Mouse (Mus musculus) hematopoietic multipotent progenitor cell, adult 10-12 weeks (in vitro differentiated cells): ENCODE results near the gene Taf1d. TPM values are rescaled to one million over a fixed set of nuclear protein-coding genes. Genes with fewer than 3 reads are reported as not detected.

Experiments used
- polyA plus RNA-seq: library from polyadenylated mRNA; stranded (reverse); fragments of >175 nt; gene quantifications from 2 replicates; pipeline ENCODE4 v1.2.3, GENCODE M21; 2012; ENCODE audit warnings: low replicate concordance

Gene Taf1d
- polyA plus RNA-seq = 4.3 and 14.3 TPM in 2 replicates

GRCm38 (mm10) chr9:15305503-15306397, at the start of gene Taf1d:
Gene Taf1d, plus strand, starts transcription at chr9:15306214.

DNA sequence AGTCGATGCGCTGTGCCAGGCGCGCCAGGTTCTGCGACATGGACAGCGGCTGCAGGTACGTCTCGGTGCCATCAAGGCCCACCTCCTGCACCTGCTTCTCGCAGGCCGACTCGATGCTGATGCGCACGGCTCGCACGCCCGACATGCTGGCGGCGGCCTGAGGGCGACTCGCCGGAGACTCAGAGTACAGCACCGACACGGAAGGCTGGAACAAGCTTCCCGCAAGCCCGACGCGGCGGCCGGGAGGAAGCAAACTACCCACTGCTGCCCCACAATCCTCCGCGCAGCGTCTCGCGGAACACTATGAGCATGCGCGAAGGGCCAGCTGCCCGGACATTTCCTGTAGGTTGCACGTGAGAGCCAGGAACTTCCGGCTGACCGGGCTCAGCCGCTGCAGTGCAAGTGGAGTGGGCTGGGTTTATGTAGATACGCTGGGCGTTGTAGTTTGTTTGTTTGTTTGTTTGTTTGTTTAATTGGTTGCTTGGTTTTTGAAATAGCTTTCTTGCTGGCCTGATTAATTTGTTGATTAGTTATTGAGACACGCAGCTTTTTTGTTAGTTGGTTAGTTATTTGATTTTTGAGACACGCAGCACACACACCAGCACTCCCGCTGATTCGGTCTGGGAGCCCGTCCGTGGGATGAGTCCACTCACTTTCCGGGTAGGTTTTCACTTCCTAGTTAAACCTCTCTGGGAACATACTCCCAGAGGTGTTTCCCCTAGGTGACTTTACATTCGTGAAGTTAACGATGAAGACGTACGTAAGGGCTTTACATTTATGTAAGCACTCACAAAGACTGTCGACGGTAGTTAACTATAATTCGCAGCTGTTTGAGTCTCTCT, 26.1 kb upstream of the Taf1d start, which contains the start of gene Med17:
Med17 (minus strand) TSS at position 283 of the 842 bp plus-strand sequence.

GRCm38 (mm10) chr9:15306398-15307119, 545 bp downstream of the Taf1d start, which contains the start of gene 4931406C07Rik:
Gene 4931406C07Rik, minus strand, starts transcription at chr9:15306448.

DNA sequence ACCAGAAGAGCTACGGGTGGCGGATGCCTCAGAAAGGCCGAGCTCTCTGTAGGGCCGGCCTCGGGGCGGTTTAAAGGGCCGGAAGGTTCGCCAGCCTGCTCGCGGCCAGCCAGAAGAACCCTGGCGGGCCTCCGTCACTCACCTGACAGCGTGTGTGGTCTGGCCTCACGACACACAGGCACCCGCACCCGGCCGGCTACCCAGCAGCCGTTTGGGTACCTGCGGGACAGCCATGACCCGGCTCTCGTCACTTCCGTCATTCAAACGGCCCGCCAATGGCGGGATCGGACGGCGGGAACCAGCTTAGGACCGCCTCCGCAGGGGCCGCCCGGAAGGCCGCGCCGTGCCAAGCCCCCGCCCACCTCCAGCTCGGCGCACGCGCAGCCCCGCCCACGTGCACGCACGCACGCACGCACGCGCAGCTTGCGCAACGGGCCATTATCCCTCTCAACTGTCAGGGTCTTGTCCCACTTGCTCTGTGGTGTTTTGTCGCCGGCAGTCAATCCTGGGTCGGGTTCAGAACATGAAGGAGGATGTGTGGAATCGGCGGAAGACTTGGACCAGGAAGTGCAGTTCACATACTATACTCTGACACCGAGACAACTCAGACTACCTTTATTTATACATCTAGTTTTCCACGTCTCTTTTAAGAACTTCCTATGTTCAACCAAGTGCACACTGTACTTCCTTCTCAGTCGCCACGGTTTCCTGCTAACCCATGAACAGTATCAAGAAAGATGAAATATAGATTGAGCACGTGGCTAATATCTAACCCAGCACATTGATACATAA, 51.7 kb downstream of the Taf1d start, which contains the start of gene Cep295:
Cep295 (minus strand) TSS at position 305 of the 792 bp plus-strand sequence.

Other genes starting within 250 kb of the Taf1d start
- not detected in 2 replicates for gene Hephl1, start 194.1 kb upstream of the Taf1d start, polyA plus RNA-seq
- gene Vstm5, start 67.2 kb upstream of the Taf1d start, polyA plus RNA-seq = 0.08 TPM in 1 of 2 replicates, not detected in the other
- gene Med17, start 26.3 kb upstream of the Taf1d start, polyA plus RNA-seq = 11.7 and 12.0 TPM in 2 replicates
- gene 4931406C07Rik, start 234 bp downstream of the Taf1d start, polyA plus RNA-seq = 1.6 and 3.2 TPM in 2 replicates
- gene Cep295, start 51.6 kb downstream of the Taf1d start, polyA plus RNA-seq = 1.6 and 4.0 TPM in 2 replicates
- 15.1 and 24.3 TPM in 2 replicates for gene Smco4, start 187.2 kb downstream of the Taf1d start, polyA plus RNA-seq